Mouse (Mus musculus) midbrain, embryonic 14.5 days (tissue): Measurements from ENCODE around the gene Diaph2. TPM values are rescaled to one million over a fixed set of nuclear protein-coding genes. Genes with fewer than 3 reads are reported as not detected.

Experiments
- ATAC-seq: fragments of 200-750 bp; cut with Nextera tagmentation; 2 replicates; pipeline ENCODE4 v1.8.0; 2017; ENCODE audit warnings: moderate number of reproducible peaks, moderate library complexity; ENCODE audit not compliant: low FRiP score, low TSS enrichment
- DNase-seq: peaks from one replicate; pipeline ENCODE4 v3.0.0-alpha.2; 2015
- H3K27ac ChIP-seq: fragments of 300-500 bp; sonication (generic); replicated peaks from 2 replicates; pipeline ENCODE4 v1.5.1; 2014; ENCODE audit warnings: mild to moderate bottlenecking, low read depth, low read length, moderate library complexity
- H3K27me3 ChIP-seq: fragments of 300-500 bp; sonication (generic); 2 replicates; pipeline ENCODE4 v1.6.1; 2014; ENCODE audit warnings: low read length, control low read depth, mixed read lengths; ENCODE audit not compliant: control insufficient read depth, insufficient read depth
- H3K36me3 ChIP-seq: fragments of 300-500 bp; sonication (generic); 2 replicates; pipeline ENCODE4 v1.6.1; 2014; ENCODE audit warnings: low read length, control low read depth; ENCODE audit not compliant: control insufficient read depth, insufficient read depth
- H3K4me1 ChIP-seq: fragments of 300-500 bp; sonication (generic); 2 replicates; pipeline ENCODE4 v1.6.1; 2014; ENCODE audit warnings: mild to moderate bottlenecking, antibody characterized with exemption, low read length, control low read depth; ENCODE audit not compliant: control insufficient read depth, insufficient read depth
- H3K4me2 ChIP-seq: fragments of 300-500 bp; sonication (generic); 2 replicates; pipeline ENCODE4 v1.6.1; 2014; ENCODE audit warnings: mild to moderate bottlenecking, low read length, moderate library complexity
- H3K4me3 ChIP-seq: fragments of 300-500 bp; sonication (generic); replicated peaks from 2 replicates; pipeline ENCODE4 v1.5.1; 2014; ENCODE audit warnings: low read depth, low read length
- H3K9ac ChIP-seq: fragments of 300-500 bp; sonication (generic); replicated peaks from 2 replicates; pipeline ENCODE4 v1.6.1; 2014; ENCODE audit warnings: mild to moderate bottlenecking, low read length, moderate library complexity
- H3K9me3 ChIP-seq: fragments of 300-500 bp; sonication (generic); 2 replicates; pipeline ENCODE4 v1.6.1; 2016; ENCODE audit warnings: low read length, control low read depth, mixed read lengths; ENCODE audit not compliant: control insufficient read depth
- WGBS: fragments of 180-500 bp; shearing (Covaris S2); extraction: QIAGEN DNeasy Blood & Tissue Kit; methylation state at CpG from one replicate; pipeline ENCODE4 v1.1.7; 2014; 5-methylcytosine and 5-hydroxymethylcytosine counted together
- polyA plus RNA-seq: library from polyadenylated mRNA; unstranded; fragments of >200 nt; fragmentation: Nextera tagmentation; extraction: Ambion mirVana; gene quantifications from 2 replicates; pipeline ENCODE4 v1.2.1, GENCODE M21; 2014

Diaph2 gene
- polyA plus RNA-seq, 1 experiment from 2014 or later: 4.9 TPM

DNA sequence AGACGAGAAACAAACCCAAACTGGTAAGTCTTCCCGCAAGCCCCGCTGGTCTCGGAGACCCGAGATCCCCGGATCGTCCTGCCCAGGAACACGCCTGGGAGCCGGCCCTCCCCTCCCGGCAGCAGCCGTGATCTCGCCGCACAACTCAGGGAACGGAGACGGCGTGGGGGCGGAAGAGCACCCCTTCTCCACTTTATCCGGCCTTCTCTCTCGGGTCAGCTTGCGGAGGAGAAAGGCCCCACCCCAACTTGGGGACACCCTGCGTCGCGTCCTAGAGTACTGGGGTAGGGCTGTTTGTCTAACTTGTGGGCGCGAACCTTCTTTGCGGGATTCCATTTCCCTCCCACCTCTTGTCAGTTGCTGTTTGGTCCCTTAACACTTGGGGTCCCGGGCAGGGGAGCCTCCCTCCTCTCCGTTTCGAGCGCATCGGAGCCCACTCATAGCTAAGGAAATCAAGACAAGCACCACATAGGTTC is 590 bp downstream of the Diaph2 start:
- ATAC-seq: peak; percentile 46; the same call in 1 of the 2 replicates
- Histone ChIP-seq H3K36me3 (no peaks in the 10 kb centered on the region), H3K4me2 (peak overlapping the region; percentile 57), H3K4me1 (no peaks in the 10 kb centered on the region), H3K27me3 (no peaks in the 10 kb centered on the region), H3K9me3 (no peaks in the 10 kb centered on the region), H3K27ac (no peak overlapping the region), H3K4me3 (peak overlapping the region; percentile 54), H3K9ac (peak overlapping the region; percentile 56)
- DNase-seq: peak; percentile 37
- 28% methylated on average over 31 of the region's 31 CpGs for whole genome bisulfite sequencing

DNA sequence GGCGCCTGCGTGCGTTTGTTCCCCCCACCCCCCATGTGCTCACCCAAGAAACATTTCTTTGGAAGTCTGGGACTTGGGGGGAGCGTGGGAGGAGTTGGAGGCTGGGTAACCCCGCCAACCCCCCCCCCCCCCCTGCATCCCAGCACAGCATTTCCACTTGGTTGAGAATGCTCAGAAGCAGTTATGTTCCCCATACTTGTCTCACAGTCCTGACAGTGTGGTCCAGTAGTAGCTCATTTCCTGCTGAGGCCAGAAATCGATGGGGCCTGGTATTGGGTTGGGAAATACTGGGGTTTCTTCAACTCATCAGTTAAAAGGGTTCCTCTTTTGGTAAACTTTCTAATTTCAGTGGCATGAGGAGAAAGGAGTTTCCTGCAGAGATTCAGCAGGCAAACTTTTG is 1.1 kb downstream of the Diaph2 start:
- Histone ChIP-seq H3K9ac (peak overlapping the region; percentile 56; the same call in 1 of the 2 replicates), H3K4me3 (peak overlapping the region; percentile 54)
- 0 out of 2 replicates have a peak, but pooled peaks have one; percentile 51 for ATAC-seq

DNA sequence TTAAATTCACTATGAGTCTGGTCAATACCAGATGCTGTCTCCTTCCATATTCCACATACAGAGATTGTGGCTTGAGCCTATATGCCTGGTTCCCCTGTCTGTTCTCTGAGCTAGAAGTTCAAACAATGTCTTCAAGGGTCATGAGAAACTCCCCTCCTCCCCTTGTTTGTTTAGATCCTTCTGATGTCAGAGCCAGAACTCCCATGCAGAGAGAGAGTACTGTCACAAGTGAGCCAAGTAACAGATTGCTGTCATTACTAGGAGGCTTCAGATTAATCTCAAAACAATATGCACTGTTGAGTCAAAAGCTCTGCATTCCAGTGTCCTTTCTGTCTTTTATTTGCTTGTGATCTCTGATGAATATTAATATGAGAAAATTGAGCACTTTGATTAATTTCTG is 7.1 kb downstream of the Diaph2 start:
- no peaks in the 10 kb centered on the region for H3K4me1 ChIP-seq
- H3K4me2 ChIP-seq: no peak overlapping the region
- no peaks in the 10 kb centered on the region for H3K27me3 ChIP-seq
- H3K9ac ChIP-seq: no peak overlapping the region
- H3K9me3 ChIP-seq: no peaks in the 10 kb centered on the region
- DNase-seq (no peak), ATAC-seq (no peak)
- H3K4me3 ChIP-seq: no peak overlapping the region
- H3K27ac ChIP-seq: no peak overlapping the region
- H3K36me3 ChIP-seq: no peaks in the 10 kb centered on the region

More for the DNA sequence above, 1.1 kb downstream of the Diaph2 start:
- 16% methylated on average over 6 of the region's 6 CpGs for WGBS
- DNase-seq: no peak
- Histone ChIP-seq H3K27me3 (no peaks in the 10 kb centered on the region), H3K27ac (no peak overlapping the region), H3K36me3 (no peaks in the 10 kb centered on the region), H3K4me2 (peak overlapping the region; percentile 57), H3K9me3 (no peaks in the 10 kb centered on the region), H3K4me1 (no peaks in the 10 kb centered on the region)

DNA sequence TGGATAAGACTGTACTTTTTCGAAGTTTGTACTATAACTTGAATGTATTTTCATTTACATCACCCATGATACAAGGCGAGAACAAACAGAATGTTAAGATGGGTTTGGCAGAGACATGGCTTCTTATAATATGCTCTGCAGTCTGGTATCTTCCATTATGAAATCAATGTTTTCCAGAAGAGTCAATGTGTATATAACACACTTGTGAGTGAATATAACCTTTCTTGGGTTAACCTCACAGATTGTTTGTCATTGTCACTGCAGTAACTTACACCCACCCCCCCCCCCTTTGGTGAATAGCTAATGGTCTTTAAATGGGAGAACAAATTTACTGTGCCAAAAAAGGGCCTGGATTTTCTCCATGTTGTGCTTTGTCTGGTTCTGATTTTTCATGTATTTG is 13.1 kb downstream of the Diaph2 start:
- Histone ChIP-seq H3K9ac (no peak overlapping the region), H3K4me3 (no peak overlapping the region), H3K27me3 (no peaks in the 10 kb centered on the region), H3K4me1 (no peaks in the 10 kb centered on the region), H3K4me2 (no peak overlapping the region), H3K36me3 (no peaks in the 10 kb centered on the region), H3K27ac (no peak overlapping the region), H3K9me3 (no peaks in the 10 kb centered on the region)
- 83% methylated on average over 2 of the region's 2 CpGs for WGBS
- DNase-seq (no peak), ATAC-seq (no peak)

DNA sequence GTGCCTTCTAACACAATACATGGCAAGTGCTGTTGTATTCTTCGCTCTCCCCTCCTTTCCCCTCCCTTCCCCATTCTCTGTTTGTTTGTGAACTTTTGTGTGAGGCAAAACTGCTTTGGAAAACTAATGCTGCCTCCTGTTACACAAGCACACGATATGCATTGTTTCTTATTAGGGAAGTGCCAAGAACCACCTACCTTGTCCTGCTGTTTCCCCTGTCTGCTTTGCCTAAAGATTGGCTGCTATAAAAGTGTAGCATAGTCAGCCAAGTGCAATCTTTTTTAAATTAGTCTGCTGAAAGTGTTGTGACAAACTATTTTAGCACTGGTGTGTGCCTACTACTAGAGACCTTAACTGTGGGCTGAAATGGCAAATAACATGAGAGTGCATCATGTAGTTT is 15.8 kb downstream of the Diaph2 start:
- H3K4me3 ChIP-seq: no peak overlapping the region
- H3K9me3 ChIP-seq: no peaks in the 10 kb centered on the region
- H3K4me1 ChIP-seq: no peaks in the 10 kb centered on the region
- H3K9ac ChIP-seq: no peak overlapping the region
- WGBS: 78% methylated on average over 2 of the region's 2 CpGs
- no peak overlapping the region for H3K27ac ChIP-seq
- ATAC-seq (no peak), DNase-seq (no peak)
- H3K4me2 ChIP-seq: no peak overlapping the region
- H3K36me3 ChIP-seq: no peaks in the 10 kb centered on the region
- H3K27me3 ChIP-seq: no peaks in the 10 kb centered on the region

DNA sequence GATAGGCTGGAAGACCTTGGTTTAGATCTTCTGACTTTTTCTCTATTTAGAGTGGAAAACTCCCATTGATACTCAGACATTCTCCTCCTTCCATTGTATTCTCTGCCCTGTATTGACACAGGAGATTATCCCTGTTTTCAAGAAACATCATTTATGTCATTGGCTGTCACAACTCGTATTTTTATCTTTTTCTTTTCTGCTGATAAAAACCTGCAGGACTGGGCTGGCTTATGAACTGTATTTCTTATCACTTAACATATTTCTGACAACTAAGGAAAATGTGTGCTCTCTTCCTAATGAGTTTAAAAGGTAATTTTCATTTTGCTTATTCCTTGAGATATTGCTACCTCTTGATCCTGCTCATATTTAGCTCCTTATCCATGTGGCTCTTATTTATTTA is 17.3 kb downstream of the Diaph2 start:
- H3K4me2 ChIP-seq: no peak overlapping the region
- H3K4me1 ChIP-seq: no peaks in the 10 kb centered on the region
- no peaks in the 10 kb centered on the region for H3K36me3 ChIP-seq
- no peaks in the 10 kb centered on the region for H3K27me3 ChIP-seq
- DNase-seq: no peak
- H3K9ac ChIP-seq: no peak overlapping the region
- no peaks in the 10 kb centered on the region for H3K9me3 ChIP-seq
- no peak for ATAC-seq
- no peak overlapping the region for H3K27ac ChIP-seq
- WGBS: 49% methylated on average over 1 of the region's 1 CpGs
- no peak overlapping the region for H3K4me3 ChIP-seq

DNA sequence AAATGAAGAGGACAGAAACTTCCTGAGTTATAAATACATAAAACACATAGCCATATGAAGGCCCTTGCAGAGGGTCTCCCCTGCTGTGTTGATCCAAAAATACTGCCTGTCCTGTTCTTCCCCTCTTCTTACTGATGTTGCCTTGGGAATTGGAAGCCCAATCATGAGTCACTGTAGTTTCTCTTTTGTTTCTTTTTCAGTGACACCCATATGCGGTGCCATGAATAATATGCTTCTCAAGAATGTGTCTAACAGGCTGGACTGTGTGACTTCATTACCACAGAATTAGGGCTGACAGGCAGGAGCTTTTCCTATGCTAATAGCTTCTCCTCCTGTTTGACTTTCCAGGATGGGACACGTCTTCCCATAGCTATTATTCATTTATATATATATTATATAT is 21.1 kb downstream of the Diaph2 start:
- WGBS: 18% methylated on average over 2 of the region's 2 CpGs
- ATAC-seq: no peak; the same call in 1 of the 2 replicates

DNA sequence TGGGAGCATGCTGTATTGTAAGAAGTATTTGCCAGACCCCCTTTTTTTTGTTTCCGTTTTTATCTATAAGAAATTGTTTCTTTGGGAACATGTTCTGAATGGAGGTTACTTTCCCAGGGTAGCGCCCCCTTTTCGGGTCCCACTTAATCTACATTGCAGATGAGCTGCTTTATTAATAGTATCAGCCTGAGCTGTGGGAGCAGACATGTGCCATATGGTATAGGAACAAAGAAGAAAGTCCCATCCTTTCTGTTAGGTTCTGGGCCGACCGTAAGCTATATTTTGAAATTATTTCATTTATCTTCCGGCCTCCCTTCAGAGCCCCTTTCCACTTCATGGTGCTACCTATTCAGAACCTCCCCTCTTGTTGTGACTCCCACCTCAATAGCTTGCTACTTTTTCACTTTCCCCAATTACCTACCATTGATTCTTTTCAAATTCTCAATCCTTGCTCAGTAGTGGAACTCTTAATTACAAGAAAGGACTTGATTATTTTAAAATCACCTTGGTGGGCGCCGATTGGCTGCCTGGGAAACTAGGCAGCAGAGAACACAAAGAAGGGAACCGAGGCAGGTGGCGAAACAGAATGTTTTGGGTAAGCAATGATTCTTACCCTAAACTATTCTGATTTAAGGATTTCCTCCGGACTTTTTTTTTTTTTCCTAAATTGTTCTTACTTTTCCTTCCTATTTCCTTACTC is 24.2 kb downstream of the Diaph2 start:
- Histone ChIP-seq H3K9ac (no peak overlapping the region), H3K27ac (no peak overlapping the region), H3K36me3 (no peaks in the 10 kb centered on the region), H3K4me3 (no peak overlapping the region), H3K4me1 (no peaks in the 10 kb centered on the region), H3K27me3 (no peaks in the 10 kb centered on the region), H3K9me3 (no peaks in the 10 kb centered on the region), H3K4me2 (no peak overlapping the region)
- DNase-seq (peak; percentile 9), ATAC-seq (no peak)
- 52% methylated on average over 11 of the region's 11 CpGs for WGBS

More for the DNA sequence above, 21.1 kb downstream of the Diaph2 start:
- no peaks in the 10 kb centered on the region for H3K4me1 ChIP-seq
- no peak overlapping the region for H3K27ac ChIP-seq
- no peak for DNase-seq
- H3K4me3 ChIP-seq: no peak overlapping the region
- H3K4me2 ChIP-seq: no peak overlapping the region
- H3K27me3 ChIP-seq: no peaks in the 10 kb centered on the region
- no peak overlapping the region for H3K9ac ChIP-seq
- no peaks in the 10 kb centered on the region for H3K9me3 ChIP-seq
- no peaks in the 10 kb centered on the region for H3K36me3 ChIP-seq

DNA sequence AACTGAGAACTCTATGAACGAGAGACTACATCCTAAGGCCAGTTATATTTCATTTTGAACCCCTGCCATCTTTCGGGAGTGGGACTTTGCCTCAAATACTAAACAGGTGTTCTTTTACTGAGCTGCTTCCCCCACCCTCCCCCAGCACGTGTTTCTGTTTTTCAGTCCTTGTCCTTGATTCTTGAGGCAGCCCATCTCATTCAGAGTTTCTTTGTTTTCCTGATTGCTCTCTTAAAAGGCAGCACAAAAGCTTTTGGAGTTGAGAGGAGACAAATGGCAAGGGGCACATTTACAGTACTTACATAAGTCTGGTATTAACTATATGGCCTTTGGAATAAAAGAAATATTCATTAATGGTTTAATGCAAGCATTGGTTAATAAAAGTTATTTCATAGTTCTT is 24.9 kb downstream of the Diaph2 start:
- Histone ChIP-seq H3K9me3 (no peaks in the 10 kb centered on the region), H3K27ac (no peak overlapping the region), H3K4me3 (no peak overlapping the region), H3K4me1 (no peaks in the 10 kb centered on the region), H3K27me3 (no peaks in the 10 kb centered on the region), H3K4me2 (no peak overlapping the region), H3K36me3 (no peaks in the 10 kb centered on the region), H3K9ac (no peak overlapping the region)
- ATAC-seq: no peak
- WGBS: 52% methylated on average over 3 of the region's 3 CpGs
- DNase-seq: no peak
